Mouse (Mus musculus): ENCODE measurements around the gene Ndufb11. TPM values are rescaled to one million over a fixed set of nuclear protein-coding genes. Genes with fewer than 3 reads are reported as not detected.

Gene Ndufb11
- total and polyA plus RNA-seq, 3 experiments, result 262 to 357 TPM; not detected in 1

- peak; percentile 73 for DNase-seq (ENCODE audit: low read depth, low spot score)
- Histone ChIP-seq H3K4me3 (ENCODE audit: control insufficient read depth in 1 of 2, insufficient read depth in 1 of 2, low read depth in 2 of 2, low read length in 2 of 2) (no peak overlapping the region), H3K27ac (ENCODE audit: control insufficient read depth, low read depth, low read length) (no peak overlapping the region)
Measured at GRCm38 (mm10) chrX:20571024-20571423, 46.4 kb downstream of the Ndufb11 start.

More at GRCm38 (mm10) chrX:20571024-20571423, 46.4 kb downstream of the Ndufb11 start:
- no peak overlapping the region for H3K9ac ChIP-seq (ENCODE audit: control insufficient read depth, low read depth, low read length, poor library complexity, severe bottlenecking)
- TF ChIP-seq GATA1 (IDR thresholded peaks at IDR 0.05; ENCODE audit: low read depth, low read length) (peak; percentile 61), RAD21 (IDR thresholded peaks at IDR 0.05; ENCODE audit: low read depth, low read length) (no peak), MEF2A (IDR thresholded peaks at IDR 0.05; ENCODE audit: extremely low read depth, insufficient replicate concordance, low read depth, low read length, poor library complexity, severe bottlenecking) (no peak), JUND (IDR thresholded peaks at IDR 0.05; ENCODE audit: low read depth, low read length) (no peak), CTCF (IDR thresholded peaks at IDR 0.05 in 2 of 3, conservative IDR thresholded peaks at IDR 0.05 in 1 of 3; ENCODE audit: control insufficient read depth in 1 of 3, insufficient read depth in 1 of 3, low read depth in 2 of 3, low read length in 3 of 3, poor library complexity in 1 of 3, severe bottlenecking in 1 of 3) (no peak), E2F4 (IDR thresholded peaks at IDR 0.05; ENCODE audit: borderline replicate concordance, low read depth, low read length) (no peak), TCF12 (IDR thresholded peaks at IDR 0.05; ENCODE audit: low read depth, low read length) (peak; percentile 72), NELFE (IDR thresholded peaks at IDR 0.05; ENCODE audit: low read depth, low read length) (no peak), ZC3H11A (IDR thresholded peaks at IDR 0.05; ENCODE audit: low read depth, low read length) (no peak), ELF1 (IDR thresholded peaks at IDR 0.05; ENCODE audit: low read depth, low read length) (no peak), RCOR1 (IDR thresholded peaks at IDR 0.05; ENCODE audit: low read depth, low read length) (0 out of 2 replicates have a peak, but pooled peaks have one; percentile 27), ETS1 (IDR thresholded peaks at IDR 0.05; ENCODE audit: low read depth, low read length) (peak; percentile 95), EP300 (IDR thresholded peaks at IDR 0.05; ENCODE audit: low read depth in 1 of 2, low read length in 2 of 2) (peak; percentile 19 to 29; a peak in 2 of 4 replicates), NRF1 (IDR thresholded peaks at IDR 0.05; ENCODE audit: insufficient read depth, low read depth, low read length, poor library complexity, severe bottlenecking) (no peak), MYB (IDR thresholded peaks at IDR 0.05; ENCODE audit: low read depth, low read length) (no peak), TAL1 (IDR thresholded peaks at IDR 0.05; ENCODE audit: low read length) (peak; percentile 54), ZNF384 (IDR thresholded peaks at IDR 0.05; ENCODE audit: low read depth, low read length) (no peak), SIN3A (IDR thresholded peaks at IDR 0.05; ENCODE audit: low read length) (no peak)
- no peaks in the 10 kb centered on the region for H3K9me3 ChIP-seq (replicated peaks; ENCODE audit: insufficient read depth, low read length)
- no peaks in the 10 kb centered on the region for H3K79me2 ChIP-seq (ENCODE audit: control insufficient read depth, insufficient read depth, low read length, poor library complexity)
- peaks cover 0 to 21% of the 10 kb centered on the region in 2 experiments; a peak in 2 of 4 replicates for H3K4me1 ChIP-seq (ENCODE audit: control insufficient read depth in 1 of 2, insufficient read depth in 2 of 2, low read length in 2 of 2)
- H3K27me3 ChIP-seq (ENCODE audit: control insufficient read depth in 1 of 2, insufficient read depth in 2 of 2, low read length in 2 of 2), result no peaks in the 10 kb centered on the region
- peaks cover 0 to 14% of the 10 kb centered on the region in 2 experiments; a peak in 2 of 4 replicates for H3K36me3 ChIP-seq (ENCODE audit: control insufficient read depth in 1 of 2, insufficient read depth in 2 of 2, low read length in 2 of 2)

Other genes starting within 250 kb of the Ndufb11 start
- 22.7 and 24.2 TPM in 2 replicates for gene Jade3, start 191.9 kb downstream of the Ndufb11 start, total RNA-seq (2012; rRNA removed)
- gene Jade3, start 191.9 kb downstream of the Ndufb11 start, polyA plus RNA-seq (2012; ENCODE audit: insufficient read depth in 1 of 2, insufficient read length in 2 of 2, low read depth in 1 of 2, low replicate concordance in 2 of 2, missing spikeins in 1 of 2), result 10 to 100 TPM in 1 of 2 experiments, not detected in 1; 19.7 TPM
- gene Rgn, start 67.8 kb downstream of the Ndufb11 start, total RNA-seq (2012; rRNA removed), result not detected in 2 replicates
- gene Rgn, start 67.8 kb downstream of the Ndufb11 start, polyA plus RNA-seq (2012; ENCODE audit: insufficient read depth in 1 of 2, insufficient read length in 2 of 2, low read depth in 1 of 2, low replicate concordance in 2 of 2, missing spikeins in 1 of 2), result not detected
- 154 and 158 TPM in 2 replicates for gene Rbm10, start 116 bp downstream of the Ndufb11 start, total RNA-seq (2012; rRNA removed)
- gene Rbm10, start 116 bp downstream of the Ndufb11 start, polyA plus RNA-seq (2012; ENCODE audit: insufficient read depth in 1 of 2, insufficient read length in 2 of 2, low read depth in 1 of 2, low replicate concordance in 2 of 2, missing spikeins in 1 of 2), result 100 to 1,000 TPM in 1 of 2 experiments, not detected in 1; 183 TPM
- gene Uba1, start 40.7 kb upstream of the Ndufb11 start, total RNA-seq (2012; rRNA removed), result 269 and 295 TPM in 2 replicates
- gene Uba1, start 40.7 kb upstream of the Ndufb11 start, polyA plus RNA-seq (2012; ENCODE audit: insufficient read depth in 1 of 2, insufficient read length in 2 of 2, low read depth in 1 of 2, low replicate concordance in 2 of 2, missing spikeins in 1 of 2), result 100 to 1,000 TPM; 530 to 704 TPM
- 31.9 and 36.6 TPM in 2 replicates for gene Cdk16, start 70.3 kb upstream of the Ndufb11 start, total RNA-seq (2012; rRNA removed)
- 100 to 1,000 TPM in 1 of 2 experiments, not detected in 1; 136 TPM for gene Cdk16, start 70.3 kb upstream of the Ndufb11 start, polyA plus RNA-seq (2012; ENCODE audit: insufficient read depth in 1 of 2, insufficient read length in 2 of 2, low read depth in 1 of 2, low replicate concordance in 2 of 2, missing spikeins in 1 of 2)
- gene Usp11, start 86.3 kb upstream of the Ndufb11 start, total RNA-seq (2012; rRNA removed), result 13.8 and 17.8 TPM in 2 replicates
- 10 to 100 TPM in 1 of 2 experiments, not detected in 1; 34.4 TPM for gene Usp11, start 86.3 kb upstream of the Ndufb11 start, polyA plus RNA-seq (2012; ENCODE audit: insufficient read depth in 1 of 2, insufficient read length in 2 of 2, low read depth in 1 of 2, low replicate concordance in 2 of 2, missing spikeins in 1 of 2)
- 98.2 and 115 TPM in 2 replicates for gene Araf, start 180.2 kb upstream of the Ndufb11 start, total RNA-seq (2012; rRNA removed)
- gene Araf, start 180.2 kb upstream of the Ndufb11 start, polyA plus RNA-seq (2012; ENCODE audit: insufficient read depth in 1 of 2, insufficient read length in 2 of 2, low read depth in 1 of 2, low replicate concordance in 2 of 2, missing spikeins in 1 of 2), result 100 to 1,000 TPM; 174 to 236 TPM